Mouse (Mus musculus): ENCODE measurements around the gene Slc16a10. TPM values are rescaled to one million over a fixed set of nuclear protein-coding genes. Genes with fewer than 3 reads are reported as not detected.

Gene Slc16a10
- total RNA-seq, 2 experiments from 2014 or later: 27.7 to 28.0 TPM

DNA sequence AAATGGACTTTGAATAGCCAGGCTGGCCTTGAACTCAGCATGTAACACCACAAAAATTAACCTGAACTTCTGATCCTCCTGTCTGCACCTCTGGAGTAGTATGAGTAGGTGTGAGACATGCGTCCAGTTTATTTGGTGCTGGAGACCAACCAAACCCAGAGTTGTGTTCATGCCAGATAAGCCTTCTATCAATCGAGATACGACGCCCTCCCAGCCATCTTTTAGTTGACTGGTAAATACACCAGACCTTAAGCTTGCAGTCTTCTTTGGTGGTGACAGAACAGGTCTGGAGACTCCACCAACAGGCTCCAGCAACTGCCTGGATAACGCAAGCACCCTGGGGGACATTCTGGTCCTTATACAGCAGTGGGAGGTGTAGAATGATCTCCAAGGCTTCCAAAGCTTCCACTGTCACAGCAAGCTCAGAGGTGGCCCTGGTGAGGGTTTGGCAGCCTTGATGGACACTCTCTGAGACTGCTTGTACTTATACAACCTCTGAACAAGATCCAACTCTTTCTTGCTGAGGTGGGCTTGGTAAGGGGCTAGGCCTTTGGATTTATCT lies 7.6 kb upstream of the Slc16a10 start:
- no peak for DNase-seq

DNA sequence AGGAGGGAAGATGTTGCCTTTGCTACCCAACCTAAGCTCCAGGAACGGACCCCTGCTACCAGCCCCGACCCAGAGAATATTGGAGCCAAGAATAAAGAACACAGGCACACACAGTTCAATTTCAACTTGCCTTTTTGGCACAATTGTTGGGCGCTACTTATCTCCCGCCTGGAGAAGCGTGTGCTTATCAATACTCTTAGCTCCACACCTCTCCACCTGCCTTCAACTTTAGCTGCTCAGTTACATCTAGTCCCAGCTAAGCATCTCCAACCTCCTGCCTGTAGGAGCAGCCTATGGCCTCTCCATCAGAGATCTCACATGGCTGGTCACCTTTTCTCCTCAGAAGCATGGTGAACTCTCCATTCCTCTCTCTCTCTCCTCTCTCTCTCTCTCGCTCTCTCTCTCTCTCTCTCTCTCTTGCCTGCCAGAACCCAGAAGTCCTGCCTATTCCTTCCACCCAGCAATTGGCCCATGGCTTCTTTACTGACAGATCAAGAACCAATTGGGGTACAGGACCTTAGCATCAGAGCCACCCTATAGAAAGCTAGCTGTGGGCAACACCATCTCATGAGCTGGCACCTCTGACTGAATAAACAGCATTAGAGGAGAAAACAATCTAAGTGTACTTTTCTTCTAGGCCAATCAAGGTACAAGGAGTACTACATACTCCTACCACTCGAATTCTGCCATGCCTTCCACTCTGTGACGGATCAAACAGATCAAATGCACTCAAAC lies 5.4 kb upstream of the Slc16a10 start:
- no peak for DNase-seq

DNA sequence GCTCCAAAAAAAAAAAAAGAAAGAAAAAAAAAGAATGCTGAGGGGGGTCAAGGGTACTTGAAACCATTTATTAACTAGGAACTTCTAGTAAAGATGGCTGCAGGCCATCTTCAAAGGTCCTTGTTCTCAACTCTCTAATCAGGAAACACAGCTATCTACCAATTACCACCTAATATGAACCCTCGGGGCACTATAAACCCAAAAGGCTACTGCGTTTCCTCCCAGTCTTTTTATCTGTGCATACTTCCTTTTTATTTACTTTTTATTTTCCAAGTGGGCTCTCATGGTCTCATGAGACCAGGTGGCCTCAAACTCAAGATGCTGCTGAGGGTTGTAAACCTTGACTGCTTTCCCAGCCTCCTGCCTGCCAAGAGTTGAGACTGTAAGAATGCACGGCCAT lies 4.4 kb upstream of the Slc16a10 start:
- DNase-seq: no peak

DNA sequence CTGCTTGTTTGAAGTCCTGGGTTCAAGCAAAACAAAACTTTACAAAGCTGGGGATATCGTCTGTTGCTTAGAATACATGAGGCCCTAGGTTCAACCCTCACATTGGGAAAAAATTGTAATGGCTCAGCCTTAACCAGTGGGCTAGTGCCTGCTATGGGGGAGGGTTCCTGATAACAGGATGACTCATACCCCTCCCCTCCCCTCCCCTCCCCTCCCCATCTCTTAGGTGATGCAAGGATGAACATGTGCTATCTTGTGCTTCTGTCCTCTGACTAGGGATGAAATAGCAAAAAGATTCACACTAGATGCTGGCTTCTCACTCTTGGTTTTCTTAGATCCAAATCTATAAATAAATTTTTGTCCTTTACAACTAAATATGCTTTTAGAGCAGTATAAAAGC lies 2.8 kb upstream of the Slc16a10 start:
- no peak for DNase-seq

DNA sequence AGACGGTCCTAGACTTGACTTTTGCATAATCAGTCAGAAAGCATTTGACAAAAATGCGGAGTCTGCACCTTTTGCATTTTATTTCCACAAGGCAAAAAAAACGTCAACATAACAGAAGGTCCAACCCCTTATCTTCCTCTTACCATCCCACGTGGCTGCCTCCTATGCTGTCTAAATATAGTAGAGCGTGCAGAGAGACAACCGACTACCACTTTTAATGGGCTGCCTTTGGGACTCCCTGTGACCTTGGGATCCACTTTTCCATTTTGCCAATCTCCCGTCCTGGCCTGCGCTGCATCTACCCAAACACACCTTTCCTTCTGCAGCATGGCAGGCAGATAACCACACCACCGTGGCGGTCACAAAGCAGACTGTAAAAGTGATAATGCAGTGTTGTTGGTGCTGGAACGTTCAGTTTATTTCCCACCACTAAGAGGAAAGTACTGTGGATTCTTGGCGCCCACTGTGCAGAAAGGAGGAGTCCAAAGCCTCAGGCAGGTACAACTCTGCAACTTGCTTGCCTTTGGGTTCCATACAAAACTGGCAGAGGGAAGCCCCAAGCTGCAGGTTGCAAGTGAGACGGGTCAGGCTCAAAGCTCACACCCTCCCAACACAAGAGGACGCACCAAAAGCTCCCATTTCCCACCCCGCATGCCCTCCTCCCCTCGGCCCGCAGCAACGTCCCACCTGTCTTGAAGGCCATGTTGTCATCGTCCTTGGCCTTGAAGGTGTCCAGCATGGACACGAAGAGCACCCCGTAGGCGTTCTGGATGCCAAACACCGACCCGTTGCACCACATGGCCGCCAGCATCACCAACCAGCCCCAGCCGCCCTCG lies 824 bp downstream of the Slc16a10 start:
- peak; percentile 11 for DNase-seq

DNA sequence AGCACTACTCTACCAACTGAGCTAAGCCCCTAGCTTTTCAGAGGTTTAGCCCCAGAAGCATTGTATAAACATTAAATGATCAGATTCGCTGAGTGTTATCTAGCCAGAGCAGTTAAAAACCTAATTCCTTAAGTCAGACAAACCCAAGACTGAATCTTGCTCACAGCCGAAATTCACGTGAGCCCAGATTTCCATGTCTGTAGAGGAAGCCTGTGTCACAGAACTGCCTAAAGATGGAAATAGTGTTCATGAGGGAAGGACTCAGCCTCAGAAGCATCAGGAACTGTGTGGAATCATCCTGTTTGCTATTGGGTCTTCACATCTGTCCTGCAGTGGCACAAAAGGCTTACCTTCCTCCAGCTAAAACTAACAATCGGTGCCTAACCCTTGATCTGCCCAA lies 2.4 kb downstream of the Slc16a10 start:
- no peak for DNase-seq

DNA sequence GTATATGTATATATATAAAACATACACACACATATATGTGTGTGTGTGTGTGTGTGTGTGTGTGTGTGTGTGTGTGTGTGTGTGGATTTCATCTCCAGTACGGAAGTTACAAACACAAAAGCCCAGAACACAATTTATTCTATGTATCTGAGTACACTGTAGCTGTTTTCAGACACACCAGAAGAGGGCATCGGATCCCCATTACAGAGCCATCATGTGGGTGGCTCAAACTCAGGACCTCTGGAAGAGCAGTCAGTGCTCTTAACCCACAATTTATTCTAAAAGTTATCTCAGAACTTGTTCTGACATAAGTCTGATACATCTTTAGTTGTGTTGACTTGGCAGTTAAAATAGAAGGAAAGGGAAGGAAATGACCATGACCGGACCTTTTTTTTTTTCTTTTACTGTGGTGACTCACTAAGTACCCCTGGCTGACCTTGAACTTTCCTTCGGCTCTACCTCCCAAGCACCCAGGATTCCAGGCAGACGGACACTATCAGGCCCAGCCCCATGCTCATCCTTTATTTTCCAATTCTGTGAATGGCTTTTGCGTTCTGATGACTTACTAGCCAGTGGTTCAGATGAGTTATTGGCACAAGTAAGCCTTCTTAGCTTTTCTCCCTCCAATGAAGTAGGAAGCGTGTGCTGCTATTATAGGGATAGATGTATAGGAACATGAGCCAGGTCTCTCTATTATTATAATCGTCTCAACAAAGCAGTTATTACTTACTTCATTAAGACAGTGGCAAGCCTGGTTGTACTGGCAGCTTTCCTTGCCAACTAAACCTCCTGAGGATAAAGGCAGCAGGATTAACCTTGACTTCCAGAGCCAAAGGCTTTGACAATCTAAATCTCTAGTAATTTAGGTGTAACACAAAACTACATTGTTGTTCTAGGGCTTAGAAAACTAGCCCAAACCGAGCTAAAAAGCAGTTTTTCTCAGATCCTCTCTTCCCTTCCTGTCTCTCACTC lies 6.0 kb downstream of the Slc16a10 start:
- DNase-seq: no peak

DNA sequence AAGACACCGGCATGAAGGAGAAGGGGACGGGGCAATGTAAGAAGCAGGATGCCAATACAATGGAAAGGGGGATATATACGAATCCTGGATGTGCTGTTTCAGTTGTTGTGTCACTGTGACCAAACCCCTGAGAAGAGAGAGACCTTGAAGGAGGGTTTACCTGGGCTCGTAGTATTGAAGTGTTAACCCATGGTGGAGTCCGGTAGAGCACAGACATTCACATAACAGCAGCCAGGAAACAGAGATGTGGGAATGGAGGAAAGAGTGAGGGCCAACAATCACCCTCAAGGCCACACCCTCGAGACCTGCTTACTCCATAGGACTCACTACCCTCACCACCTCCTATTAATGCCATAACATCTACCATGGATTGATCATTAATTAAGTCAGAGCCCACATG lies 7.2 kb downstream of the Slc16a10 start:
- DNase-seq: no peak

DNA sequence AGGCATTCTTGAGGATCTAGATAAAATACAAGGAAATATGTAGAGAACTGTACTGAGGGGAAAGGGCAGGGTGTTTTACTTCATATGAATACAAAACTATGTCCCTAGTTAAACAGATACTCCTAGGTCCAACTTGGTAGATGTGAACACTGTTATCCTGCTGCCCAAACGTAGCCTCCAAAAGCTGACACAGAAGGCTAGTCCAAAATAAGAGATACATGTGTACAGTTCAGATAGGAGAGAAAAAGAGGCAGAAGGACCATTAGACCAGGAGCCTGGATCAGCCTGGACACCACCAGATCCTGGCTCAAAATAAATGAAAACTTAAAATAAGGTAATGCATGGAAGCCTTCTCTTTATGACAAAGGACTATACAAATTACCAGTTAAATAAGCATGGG lies 8.4 kb downstream of the Slc16a10 start:
- DNase-seq: no peak

DNA sequence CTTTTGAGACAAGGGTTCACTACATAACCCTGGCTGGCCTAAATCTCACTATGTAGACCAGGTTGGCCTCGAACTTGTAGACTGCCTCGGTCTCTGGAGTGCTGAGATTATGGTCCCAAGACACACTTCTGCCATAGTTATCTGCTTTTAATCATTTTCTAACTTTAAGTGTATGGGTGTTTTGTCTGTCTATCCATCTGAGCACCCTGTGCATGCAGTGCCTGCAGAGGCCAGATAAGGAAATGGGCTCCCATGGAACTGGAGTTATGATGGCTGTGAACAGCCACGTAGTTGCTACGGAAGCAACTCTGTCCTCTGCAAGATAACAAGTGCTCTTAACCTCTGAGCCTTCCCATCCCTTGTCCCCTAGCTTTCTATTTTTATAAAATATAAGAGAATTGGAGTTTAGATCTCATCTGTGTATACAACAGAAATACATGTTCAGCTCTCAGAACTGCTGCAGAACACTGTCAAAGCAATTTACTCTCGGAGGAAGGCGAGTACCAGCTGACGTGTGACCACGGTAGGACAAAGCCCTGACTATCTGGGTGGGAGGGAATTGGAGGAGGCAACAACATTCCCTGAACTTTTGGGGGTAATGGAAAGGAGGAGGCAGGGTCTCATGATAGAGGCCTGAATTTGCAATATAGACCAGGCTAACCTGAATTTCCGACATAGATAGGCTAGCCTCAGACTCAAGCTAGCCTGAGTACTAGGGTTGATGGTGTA lies 10.2 kb downstream of the Slc16a10 start:
- DNase-seq: no peak

DNA sequence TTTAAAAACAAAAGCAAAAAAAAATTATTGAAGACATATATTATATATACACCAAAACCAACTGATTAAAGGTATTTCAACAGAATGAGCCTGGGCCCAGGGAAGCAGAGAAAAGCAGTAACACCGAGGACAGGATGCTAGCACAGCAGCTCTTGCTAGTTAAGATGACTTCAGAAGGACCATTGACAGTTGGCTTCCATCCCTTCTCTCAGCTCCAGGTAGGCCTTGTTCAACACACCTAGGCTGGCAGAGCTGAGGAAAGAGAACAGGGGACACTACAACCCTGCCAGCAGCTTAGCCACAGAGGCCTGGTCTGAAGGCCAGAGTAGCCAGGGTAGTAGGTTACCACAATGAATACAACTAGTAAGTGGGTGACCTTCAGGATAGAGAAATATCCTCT lies 11.9 kb downstream of the Slc16a10 start:
- DNase-seq: no peak

DNA sequence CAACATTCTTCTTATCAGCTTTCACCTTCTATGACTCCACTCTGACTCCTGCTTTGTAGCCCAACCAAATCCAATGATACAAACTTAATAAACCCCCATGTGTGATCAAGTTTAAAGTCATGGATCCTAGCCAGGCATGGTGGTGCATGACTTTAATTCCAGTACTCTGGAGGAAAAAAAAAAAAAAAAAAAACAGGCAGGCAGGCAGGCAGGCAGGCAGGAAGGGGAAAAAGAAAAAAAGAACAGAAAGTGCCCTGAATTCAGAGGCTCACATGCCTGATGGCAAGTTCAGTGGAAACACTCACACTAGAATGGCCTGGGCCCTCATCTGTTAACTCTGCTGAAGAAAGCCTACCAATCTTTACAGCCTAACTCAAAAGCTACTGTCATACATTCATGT lies 12.9 kb downstream of the Slc16a10 start:
- DNase-seq: no peak

DNA sequence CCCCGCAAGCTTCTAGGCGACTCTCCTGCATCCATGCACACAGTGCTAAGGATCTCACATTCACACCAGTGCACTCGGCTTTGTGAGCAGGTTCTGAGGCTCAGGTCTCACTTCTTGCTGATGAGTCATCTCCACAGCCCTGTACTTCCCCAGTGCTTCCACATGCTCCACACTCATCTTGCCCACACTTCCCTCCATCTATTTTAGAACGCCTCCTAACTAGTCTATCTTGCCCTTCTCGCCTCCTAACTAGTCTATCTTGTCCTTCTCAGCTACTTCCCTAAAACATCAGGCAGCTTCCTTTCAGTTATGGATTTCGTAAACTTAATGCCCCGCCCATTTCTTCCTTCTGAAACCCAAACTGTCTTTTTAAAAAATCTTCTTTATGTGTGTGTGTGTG lies 13.6 kb downstream of the Slc16a10 start:
- no peak for DNase-seq

DNA sequence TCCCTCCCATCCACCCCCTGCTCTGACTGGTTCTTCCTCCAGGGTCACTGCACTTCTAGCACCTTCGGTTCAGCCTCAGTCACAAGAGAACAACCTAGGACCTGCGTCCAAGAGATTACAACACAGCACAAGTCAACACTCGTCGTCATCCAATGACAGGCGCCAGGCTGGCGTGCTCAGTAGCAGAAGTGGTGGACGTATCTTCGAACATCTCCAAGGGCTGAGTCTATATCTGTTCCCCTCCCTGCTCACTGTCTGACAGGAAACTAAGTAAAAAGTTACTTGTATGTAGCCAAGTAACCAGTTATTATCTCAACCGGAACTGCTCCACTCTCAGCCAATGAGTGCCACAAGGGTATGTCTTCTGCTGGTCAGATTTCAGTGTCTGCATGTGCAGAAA lies 16.9 kb downstream of the Slc16a10 start:
- no peak for DNase-seq

DNA sequence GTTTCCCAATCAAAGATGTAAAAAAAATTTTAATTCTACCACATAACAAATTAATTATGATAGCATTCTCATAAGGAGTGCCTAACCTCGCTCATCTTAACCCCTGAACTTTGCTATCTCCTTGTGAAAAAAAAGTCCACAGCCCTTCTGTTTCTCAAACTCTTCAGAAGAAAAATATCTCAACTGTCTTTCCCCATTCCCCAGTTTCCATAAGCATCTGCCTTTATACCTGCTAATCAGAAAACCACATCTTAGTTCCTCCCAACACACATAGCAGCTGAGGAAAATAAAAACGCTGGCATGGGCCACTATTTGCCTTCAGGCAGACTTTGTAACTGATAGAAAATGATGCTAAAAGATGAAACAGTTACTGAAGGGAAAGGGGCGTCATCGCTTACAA lies 17.5 kb downstream of the Slc16a10 start:
- no peak for DNase-seq

DNA sequence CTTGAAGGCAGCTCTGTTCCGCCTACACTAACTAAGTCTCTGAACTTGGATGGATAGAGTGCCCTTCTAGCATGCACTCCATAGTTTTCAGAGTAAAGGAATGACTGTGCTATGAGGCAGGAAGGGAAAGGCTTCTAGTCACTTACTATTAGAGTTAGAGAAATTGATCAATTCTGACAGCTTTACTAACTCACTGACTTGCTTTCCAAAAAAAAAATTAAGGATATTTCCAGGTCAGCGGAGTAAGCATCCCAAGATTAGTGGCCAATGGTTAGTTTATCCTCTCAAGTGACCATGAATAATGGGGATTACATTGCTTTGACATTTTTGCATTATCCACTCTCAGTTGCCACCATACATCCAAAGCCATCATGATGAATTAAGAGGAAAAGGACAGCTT lies 18.0 kb downstream of the Slc16a10 start:
- DNase-seq: no peak

DNA sequence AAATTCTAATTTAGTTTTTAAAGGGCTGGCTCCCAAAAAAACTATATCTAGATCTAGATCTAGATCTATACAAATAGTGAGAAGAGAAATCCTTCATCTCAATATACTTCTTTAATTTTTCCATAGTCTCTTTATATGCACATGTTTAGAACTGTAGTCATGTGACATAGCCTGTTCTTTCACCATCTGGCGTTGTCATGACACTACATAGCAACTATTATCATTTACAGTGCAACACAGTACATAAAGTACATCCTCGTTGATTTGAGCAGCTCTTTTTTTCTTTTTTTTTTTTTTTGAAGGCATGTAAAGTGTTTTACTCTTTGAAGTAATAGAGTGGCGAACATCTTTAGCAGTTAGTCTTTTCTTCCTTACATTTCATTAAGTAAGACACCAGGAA lies 22.6 kb downstream of the Slc16a10 start:
- no peak for DNase-seq

DNA sequence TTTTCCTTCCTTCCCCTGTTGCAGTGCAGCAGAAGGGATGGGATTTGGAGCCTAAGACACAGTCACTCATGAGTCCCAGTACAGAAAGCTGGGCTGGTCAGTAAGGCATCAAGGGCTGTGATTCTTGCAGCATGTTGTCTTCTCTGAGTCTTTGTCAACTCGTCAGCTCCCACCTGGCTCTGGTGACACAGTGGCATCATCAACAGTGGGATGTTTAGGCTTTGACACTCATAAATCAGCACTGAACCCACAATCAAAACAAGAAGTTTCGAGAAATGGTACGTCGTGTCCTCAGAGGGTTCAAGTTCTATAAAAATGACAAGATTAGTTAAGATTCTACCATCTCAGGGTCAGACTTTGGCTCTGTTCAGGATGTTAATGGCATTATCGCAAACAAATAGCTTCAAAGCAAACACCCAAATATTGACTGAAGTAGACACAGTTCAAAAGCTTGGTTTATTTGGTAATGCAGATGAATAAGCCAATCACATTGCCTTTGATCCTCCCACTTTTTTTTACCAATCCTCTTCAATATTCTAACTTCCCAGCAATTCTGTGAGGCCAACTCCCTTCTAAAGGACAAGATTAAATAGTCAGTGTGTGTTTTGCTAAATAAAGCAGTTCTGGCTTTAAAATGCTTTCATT lies 23.2 kb downstream of the Slc16a10 start:
- no peak for DNase-seq

DNA sequence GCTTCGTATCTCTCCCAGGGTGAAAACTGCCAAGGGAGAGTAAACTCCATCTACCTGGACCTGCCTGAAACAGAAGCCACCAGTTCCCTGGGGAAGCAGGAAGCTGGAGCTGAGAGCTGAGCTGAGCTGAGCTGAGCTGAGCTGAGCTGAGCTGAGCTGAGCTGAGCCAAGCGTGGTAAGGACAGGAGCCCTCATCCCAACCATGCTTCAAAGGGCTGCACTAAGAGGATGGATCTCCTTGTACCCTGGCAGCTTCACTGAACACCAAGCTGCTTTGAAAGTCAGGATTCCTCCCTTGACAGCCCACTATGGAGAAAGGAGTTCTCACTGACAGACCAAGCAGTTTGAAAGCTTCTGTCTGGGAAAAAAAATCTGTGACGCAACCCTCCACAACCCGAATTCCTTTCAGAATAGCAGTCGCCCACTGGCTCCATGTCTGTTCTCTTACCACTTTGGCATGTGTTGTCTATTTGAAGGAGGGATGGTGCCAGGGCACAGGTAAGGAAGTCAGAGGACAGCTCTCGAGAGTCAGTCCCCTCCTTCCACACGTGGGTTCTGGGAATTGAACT lies 28.5 kb downstream of the Slc16a10 start:
- no peak for DNase-seq

DNA sequence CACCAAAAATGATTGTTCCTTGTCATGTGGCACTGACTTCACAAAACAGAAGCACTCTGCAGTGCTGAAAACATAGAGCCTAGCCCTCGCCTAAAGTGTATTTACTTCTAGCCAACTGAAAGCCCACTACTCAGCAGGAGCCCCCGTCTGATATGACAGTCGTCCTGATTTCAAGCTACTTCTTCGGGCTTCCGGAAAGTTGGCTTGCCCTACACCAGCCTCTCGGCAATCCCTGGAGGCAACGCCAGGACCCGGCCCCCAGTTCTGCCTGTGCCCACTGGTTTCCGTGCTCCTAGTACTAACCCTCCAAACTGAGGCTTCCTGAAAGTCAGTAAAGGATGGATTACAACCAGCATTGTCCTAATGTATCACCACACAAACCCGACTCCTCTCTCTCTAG lies 29.8 kb downstream of the Slc16a10 start:
- DNase-seq: no peak

DNA sequence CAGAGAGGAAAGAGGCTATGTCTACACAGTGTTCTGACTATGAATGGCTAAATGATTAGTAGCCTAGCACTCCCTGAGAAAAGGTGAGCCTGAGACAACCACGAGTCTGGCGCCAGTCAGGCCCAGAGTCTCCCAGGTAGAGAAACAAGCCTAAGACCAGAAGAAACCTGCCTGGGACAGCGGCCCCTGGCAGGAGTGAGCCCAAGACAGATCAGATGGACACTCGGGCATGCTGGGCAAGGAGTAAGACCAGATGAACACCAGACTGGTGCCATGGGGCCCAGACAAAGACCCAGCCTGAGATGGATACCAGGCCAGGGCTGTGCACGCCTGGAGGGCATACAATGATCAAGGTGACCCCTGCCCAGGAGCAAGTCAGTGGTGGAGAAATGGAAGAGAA lies 32.5 kb downstream of the Slc16a10 start:
- DNase-seq: no peak

All from gastrocnemius, postnatal 10 days (tissue).